Mouse (Mus musculus): ENCODE measurements around the gene Ptpn21. TPM values are rescaled to one million over a fixed set of nuclear protein-coding genes. Genes with fewer than 3 reads are reported as not detected.
A peak's percentile ranks its signal among the peaks of the same experiment; 100 is the strongest.

The Ptpn21 gene
- total RNA-seq (2015) (5.9 and 8.0 TPM in 2 replicates), total RNA-seq (2017) (2.7 and 3.1 TPM in 2 replicates)

DNA sequence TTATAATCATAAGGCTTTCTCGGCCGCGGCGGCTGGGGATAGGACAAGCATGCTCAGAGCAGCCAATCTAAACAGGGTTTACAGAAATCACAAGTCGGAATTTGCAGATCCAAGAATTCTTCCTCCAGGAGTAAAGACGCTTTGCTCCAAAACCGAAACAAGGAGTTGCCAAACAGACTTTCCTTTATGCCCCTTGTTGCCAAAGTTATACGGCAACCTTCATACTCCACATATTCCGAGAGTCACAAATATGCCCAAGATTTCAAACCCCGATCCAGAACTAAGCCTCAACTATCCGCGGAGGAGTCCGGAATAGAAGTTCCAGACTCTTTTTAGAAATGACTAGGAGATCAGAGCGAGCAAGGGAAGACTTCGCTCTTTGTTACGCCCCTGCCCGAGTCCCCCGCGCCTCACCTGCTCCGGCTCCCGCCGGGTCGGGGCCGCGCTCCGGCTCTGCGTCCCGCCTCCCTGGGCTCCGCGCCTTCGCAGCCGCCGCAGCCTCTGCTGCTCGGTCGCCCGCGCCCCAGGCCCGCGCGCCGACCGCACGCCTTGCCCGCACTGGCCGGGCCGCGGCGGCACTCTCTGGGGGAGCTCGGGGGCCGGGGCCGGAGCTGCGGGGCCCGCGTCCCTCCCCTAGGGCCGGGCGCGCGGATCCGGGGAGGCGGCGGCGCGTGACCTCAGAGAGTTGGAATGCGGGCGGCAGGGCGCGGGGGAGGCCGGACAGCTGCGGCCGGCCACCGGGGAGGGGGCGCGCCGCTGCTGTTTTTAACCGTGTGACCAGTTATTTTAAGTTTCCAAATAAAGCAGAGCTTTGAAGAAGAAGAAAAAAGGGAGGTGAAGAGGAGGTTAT is at the start of gene Ptpn21:
Gene Ptpn21 (minus strand): TSS at position 455 of the 850 bp plus-strand sequence.
- no peak for ATAC-seq (replicated peaks; ENCODE audit: poor library complexity)

DNA sequence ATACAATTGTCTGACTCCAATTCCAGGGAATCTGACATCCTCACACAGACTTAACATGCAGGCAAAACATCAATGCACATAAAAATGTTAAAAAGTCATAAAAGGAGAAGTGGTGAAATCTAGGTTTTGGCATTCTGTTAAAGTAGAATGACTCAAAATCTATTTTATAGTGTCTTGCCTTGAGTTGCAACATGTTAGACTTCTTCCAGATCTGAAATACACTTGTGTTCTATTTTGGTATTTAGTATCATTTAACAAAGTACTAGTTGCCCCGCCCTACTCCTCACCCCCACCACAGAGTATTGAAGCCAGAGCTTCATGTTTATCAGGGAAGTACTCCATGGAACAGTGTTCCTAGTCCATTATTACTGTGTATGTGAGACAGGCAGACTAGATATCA is 47.0 kb upstream of the Ptpn21 start:
- ATAC-seq (replicated peaks; ENCODE audit: poor library complexity) = no peak

DNA sequence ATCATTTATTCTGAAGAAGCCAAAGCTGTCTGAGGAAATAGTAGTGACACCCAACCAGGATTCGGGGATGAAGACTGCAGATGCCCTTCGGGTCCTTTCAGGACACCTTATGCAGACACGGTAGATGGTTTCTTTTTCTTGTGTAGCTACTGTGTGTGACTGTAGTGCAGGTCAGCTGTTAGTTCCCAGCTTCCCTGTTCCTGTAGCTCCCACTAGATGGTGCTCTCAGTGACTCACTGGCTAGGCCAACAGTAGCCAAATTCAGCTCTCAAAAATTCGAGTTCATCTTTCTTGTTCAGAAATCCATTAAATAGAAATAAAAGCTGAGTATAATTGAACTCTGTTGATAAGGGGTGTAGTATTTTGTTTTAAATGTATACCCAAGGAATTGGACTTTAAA is 41.9 kb upstream of the Ptpn21 start:
- peak; percentile 89 for ATAC-seq (replicated peaks; ENCODE audit: poor library complexity)

DNA sequence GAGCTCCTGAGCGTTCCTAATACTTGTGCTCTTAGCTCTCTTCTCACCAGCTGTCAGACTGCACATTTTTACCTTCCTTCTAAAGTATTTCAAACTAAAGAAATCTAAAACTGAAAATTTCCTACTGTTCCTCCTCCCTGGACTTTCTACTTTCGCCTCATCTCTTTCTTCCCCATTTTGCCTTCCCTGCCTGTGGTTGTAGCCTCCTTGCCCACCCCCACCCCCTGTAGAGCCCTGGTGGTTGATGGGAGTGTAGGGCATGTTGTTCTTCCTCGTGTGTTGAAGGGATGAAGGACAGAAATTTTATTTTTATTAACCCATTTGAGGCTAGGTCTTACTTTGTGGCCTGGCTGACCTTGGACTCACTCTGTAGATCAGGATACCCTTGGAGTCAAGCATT is 40.3 kb upstream of the Ptpn21 start:
- ATAC-seq (replicated peaks; ENCODE audit: poor library complexity) = peak; percentile 76

DNA sequence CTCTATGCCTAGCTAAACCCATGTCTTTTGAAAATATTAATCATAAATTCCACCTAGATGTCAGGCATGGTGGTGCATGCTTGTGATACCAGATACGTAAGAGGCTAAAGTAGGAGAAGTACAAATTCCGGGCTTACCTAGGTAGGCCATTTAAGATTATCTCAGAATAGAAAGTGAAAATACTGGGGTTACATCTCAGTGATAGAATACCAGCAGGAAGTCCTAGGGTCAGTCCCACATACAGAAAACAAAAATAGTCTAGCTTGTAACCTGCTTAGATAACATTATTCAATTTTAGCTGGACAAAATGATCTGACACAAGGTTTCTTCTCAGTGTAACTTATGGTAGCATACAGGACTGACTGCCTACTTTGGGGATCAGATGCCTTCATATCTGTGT is 29.0 kb upstream of the Ptpn21 start:
- no peak for ATAC-seq (replicated peaks; ENCODE audit: poor library complexity)

DNA sequence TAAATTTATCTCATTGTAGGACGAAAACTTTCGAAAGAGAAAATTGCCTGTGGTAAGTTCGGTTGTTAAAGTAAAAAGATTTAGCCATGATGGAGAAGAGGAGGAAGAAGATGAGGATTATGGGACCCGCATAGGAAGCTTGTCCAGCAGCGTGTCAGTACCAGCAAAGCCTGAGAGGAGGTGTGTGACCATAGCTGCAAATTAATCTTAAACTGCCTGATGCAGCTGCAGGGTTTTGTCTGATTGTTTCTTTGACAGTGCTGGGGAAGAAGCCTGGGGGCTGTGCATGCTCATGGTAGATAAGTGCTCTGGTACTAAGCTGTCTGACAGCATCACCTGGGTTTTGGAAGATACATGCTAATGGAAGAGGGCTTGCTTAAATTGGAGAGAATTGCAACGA is 22.5 kb upstream of the Ptpn21 start:
- ATAC-seq (replicated peaks; ENCODE audit: poor library complexity) = no peak

DNA sequence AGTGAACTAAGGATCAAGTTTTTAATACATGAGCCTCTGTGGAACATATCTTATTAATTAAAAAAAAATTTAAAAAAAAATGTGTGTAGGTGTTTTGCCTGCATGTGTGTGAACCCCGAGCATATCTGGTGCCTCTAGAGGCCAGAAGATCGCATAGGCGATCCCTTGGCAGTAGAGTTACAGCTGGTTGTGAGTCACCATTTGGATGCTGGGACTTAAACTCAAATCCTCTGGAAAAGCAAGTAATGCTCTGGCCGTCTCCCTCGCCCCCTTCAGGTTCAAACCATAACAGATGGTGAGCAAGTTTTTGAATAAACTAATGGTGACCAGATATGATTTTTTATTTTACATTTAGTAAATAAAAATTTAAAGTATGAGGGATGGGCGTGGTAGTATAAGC is 20.4 kb upstream of the Ptpn21 start:
- ATAC-seq (replicated peaks; ENCODE audit: poor library complexity) = no peak

DNA sequence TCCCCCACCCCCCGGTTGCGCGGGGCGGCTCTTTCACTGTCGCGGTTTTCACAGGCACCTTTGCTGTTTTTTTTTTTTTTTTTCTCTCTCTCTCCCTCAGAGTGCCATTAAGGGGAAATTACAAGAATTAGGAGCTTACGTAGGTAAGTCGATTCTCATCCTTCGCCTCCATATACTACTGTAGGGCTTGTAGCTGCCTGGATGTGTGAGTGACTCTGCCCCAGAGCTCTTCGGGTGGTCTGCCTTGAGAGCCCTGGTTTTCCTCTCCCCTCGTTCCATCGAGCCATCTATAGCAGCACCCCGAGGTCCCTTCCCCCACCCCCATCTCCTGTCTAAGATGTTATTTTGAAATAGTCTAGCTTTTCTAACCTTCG is 10.2 kb upstream of the Ptpn21 start:
- peak; percentile 0; the same call in 1 of the 2 replicates for ATAC-seq (replicated peaks; ENCODE audit: poor library complexity)

DNA sequence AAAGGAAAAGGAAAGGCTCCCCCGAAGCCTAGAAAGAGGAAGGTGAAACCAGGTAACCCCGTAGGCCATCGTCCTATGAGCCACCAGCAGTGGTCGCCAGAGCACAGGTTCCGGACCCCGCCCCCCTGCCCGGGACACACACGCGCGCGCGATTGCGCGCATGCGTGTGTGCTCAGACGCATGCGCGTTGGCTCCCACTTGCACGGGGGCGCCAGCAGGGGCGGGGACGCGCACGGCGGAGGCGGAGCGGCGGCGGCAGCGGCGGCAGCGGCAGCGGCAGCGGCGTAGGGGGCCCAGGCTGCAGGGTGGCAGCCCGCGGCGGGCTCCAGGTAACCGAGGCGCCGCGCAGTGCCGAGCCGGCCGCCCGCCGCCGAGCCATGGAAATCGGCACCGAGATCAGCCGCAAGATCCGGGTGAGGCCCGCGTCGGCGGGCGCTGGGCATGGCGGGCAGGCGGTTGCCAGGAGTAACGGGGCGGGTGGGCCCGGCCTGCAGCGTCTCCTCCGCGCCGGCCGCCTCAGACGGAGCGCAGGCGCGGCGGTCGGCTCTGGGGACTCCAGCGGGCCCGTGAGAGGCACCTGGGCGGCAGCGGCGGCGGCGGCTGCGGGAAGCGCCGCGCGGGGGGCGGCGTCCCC is 9.7 kb upstream of the Ptpn21 start, which contains the start of gene Zc3h14:
Gene Zc3h14 (plus strand): TSS at position 219 of the 634 bp plus-strand sequence.
- peak; percentile 89 for ATAC-seq (replicated peaks; ENCODE audit: poor library complexity)

DNA sequence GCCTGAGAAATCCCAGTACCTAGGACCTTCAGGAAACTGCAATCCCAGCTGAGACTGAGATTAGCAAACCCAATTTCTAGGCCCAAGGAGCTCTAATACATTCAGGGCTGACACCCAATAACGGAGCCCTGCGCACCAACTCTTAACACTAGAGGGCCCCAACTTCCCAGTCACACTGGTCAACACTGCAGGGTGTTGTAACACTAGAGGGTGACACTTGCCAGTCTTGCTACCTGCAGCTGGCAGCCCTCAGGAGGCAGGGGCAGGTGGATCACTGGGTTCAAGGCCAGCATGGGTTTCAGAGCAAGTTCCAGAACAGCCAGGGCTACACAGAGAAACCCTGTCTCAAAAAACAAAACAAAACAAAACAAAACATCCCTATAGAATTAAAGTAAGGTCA is 8.9 kb upstream of the Ptpn21 start:
- ATAC-seq (replicated peaks; ENCODE audit: poor library complexity) = peak; percentile 83

DNA sequence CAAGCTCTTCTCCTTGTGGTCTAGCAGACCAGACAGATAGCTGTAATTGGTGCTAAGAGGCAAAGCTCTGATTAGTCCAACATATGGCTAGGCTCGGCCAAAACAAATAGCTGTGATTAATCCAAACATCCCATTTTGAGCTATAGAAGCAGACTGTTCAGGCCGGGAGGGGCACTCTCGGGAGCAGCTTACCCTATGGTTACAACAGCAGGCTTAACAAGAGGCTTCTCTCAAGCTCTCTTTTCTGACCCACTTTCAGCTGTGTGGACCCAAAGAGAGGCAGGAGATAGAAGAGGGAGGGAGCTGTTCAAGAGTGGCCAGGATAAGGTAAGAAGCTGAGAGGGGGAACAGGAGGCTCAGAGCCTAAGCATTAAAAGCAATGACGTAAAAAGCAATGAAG is 8.4 kb upstream of the Ptpn21 start:
- no peak for ATAC-seq (replicated peaks; ENCODE audit: poor library complexity)

DNA sequence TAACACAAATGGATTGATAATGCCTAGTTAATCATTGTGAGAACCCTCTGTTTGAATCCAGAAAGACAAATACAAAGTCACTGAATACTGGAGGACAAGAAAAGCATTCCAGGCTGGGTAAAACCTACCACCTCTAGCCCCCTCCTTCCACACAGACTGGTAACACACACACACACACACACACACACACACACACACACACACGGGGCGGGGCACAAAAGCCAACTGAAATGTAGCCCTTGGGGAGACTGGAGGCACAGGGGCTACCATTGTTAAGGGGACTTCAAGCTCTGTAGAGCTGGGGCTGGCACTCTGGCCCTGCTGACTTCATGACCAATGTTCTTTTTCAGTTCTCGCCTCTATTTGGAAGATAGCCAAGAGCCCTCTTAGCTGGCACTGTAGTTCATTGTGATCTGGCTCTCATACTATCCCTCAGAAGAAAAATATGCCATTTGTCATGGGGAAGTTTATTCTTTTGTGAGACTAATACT is 3.9 kb upstream of the Ptpn21 start:
- no peak for ATAC-seq (replicated peaks; ENCODE audit: poor library complexity)

DNA sequence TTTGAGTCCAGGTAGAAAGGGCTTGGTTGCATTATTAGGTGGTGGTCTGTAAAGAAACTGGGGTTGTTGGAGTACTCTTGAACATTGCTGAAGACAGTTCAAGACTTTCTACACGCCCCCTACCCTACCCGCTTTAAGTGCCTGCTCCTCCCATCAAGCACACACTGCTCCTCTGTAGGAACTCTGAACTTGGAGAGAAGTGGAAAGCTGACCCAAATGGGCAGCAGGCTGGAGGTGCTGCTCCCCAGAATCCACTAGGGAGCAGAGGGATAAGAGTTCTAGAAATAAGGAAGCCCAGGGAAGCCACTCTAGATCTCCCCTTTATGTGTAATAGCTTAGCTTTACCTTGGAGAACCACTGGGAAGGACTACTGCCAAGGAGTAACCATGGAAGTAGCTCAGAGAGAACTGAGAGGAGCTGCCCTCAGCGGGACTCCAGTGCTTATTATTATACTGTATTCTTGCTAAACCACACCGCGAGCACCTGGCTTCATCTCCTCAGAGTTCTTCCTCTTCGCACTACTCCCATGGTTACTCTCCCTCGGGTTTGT is 671 bp upstream of the Ptpn21 start:
- ATAC-seq (replicated peaks; ENCODE audit: poor library complexity) = no peak

DNA sequence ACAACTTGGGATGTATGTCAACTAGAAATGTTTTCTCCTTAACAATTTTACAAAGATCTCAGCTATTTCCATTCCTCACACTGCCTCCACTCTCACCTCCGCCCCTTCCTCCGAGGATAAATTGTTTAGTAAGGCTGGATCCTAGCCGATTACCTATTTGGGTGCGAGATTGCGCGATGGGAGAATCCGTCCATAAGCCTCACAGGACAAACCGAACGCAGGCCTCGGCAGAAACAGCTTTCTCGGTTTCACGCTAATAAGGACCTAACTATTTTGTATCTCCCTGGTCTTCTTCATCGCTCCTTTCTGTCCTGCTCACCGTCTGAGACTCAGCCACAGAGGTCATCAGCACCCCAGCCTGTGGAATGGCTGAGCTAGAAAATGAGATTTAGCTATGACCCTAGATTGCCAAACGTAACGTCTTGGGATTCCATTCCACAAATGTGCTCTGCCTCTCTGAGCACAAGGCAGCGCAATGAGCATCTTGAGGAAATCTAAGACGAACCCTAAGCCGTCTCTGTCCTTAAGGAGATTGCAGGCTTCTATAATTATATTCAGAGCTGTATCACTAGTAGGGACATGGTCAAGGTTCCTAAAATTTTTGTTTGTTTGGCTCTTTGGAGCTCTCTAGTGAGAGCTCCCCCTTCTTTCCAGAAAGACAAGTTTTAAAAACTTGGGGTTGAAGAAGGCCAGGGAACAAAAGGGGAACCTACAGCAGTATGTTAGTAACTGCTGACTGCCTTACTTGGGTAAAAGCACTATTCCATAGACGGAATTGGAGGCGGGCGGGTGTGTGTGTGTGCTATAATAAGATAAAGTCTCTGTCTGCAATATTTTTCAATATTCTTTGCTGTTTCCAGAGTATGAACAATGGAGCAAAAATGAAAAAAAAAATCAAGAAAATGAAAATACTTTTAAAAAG is 2.1 kb downstream of the Ptpn21 start:
- peak; percentile 5 for ATAC-seq (replicated peaks; ENCODE audit: poor library complexity)

DNA sequence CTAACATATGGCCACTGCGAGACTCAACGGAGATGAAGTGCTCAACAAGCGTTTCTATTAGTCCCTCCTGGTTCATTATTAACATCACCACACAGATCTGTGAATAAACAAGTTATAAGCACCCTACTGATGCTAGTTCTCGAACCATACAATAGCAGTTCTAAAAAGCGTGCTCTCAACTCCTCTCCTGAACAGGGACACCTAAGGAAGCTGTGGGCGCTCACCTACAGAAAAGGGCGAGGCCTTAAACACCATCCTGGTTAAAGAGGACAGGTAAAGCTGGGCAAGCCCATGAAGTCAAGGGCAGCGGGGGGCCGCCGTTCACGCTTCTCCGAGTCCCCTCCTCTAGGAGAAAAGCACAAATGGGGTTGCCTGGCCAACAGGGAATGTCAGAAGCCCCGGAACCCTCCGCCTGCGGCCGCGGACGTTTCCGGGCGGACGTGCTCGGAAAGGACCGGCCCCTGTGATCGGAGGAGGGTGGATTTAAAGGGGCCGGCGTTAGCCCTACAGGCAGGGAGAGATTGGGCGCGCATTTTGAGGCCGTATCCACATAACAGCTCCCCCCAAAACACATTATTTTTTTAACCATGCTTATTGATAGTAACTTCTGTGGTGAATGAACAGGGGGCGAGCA is 2.8 kb downstream of the Ptpn21 start:
- peak; percentile 87 for ATAC-seq (replicated peaks; ENCODE audit: poor library complexity)

DNA sequence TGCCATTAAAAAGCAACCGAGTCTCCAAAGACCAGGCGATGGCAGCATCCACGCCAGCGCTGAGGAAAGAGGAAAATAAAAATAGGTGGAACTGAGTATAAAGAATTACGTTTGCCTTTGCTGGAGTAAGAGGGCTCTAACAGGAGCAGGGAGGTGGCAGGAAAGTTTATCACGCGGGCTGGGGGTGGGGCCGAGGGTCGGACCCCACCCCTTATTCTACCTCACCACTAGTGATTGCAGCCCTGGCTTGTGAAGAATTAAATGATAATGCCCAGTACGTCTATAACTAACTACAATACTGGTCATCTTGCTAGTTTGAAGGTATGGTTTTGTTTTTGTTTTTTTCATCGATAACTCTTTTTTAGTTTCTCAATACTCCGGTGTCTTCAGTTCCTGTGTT is 3.4 kb downstream of the Ptpn21 start:
- peak; percentile 24 for ATAC-seq (replicated peaks; ENCODE audit: poor library complexity)

DNA sequence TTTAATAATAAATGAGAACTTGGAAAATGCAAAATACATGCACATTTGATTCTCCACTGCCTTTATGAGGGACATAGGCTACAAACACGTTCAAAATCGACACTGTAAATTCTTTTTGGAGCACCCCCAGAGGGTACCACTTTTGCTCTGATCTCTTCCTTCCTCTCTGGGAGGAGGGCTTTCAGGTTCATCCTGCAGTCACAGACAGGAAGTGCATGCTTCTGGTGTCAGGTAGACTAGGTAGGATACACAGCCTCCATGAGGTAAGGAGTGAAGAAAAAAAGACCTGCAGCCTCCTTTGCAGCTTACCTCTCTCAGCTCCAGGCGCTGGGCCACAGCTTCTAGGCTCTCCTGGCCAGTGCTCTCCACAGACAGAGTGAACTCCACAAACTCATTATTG is 4.0 kb downstream of the Ptpn21 start:
- ATAC-seq (replicated peaks; ENCODE audit: poor library complexity) = no peak

DNA sequence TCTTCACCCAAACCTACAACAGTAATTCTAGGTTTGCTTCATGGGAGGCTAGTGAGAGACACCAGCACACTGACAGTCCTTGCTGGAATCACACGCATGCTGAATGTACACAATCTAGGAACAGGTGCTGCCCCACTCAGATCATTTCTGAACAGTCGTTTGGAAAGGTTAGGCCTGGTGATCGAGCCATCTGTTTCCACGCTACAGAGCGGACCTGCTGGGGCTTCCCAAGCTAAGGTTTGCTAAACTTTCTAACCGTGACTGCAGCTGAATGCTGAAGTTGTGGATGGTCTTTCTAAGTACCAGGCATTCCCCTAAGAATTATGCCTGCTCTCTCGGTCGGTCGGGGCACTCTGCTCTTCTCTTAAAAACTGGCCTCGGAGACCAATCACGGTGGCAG is 6.5 kb downstream of the Ptpn21 start:
- ATAC-seq (replicated peaks; ENCODE audit: poor library complexity) = no peak

DNA sequence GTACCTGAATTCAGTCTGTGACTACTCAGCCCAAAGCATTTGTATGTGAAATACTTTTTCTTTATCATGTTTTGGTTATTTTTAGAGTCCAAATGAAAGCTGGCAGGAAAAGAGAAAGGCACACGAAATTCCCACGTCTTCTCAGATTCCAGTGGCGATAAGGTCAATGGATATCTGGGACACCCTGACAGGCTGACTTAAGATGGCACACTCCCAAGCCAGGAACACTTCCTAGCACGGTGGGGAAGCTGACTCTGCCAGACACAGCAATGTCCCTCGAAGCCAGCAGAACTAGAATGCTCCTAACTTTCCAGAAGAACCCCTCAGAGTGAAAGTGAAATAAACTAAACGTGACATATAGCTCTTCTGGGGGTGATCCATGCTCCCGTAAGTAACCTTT is 10.0 kb downstream of the Ptpn21 start:
- ATAC-seq (replicated peaks; ENCODE audit: poor library complexity) = no peak

DNA sequence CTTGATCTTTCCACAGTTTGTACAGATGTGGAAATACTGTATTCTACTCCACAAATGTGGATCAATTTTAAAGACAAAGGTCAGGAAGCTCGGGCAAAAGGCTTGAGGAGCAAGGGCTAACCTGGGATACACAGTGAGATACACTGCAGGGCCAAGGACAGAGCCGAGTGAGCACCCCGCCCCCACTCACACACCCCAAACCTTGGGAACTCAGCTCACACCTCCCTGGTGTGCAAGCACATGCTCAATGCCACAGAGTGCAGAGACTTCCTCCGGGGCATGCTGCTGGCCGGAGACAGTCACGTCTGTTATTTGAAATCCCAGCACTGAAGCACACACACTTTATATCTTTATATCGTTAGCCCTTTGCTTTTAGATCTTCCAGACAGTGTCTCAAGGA is 11.1 kb downstream of the Ptpn21 start:
- no peak for ATAC-seq (replicated peaks; ENCODE audit: poor library complexity)
